Mouse (Mus musculus) lung, postnatal 0 days (tissue): ENCODE measurements around the gene Miga1. TPM values are rescaled to one million over a fixed set of nuclear protein-coding genes. Genes with fewer than 3 reads are reported as not detected.
"Not testable (repeated sequence)": the region's sequence is repeated elsewhere in the genome, so short reads cannot be mapped to it uniquely, and the experiment has no call there.

Source experiments
- ATAC-seq: fragments of 200-750 bp; cut with Nextera tagmentation; 2 replicates; pipeline ENCODE4 v1.8.0; 2017; ENCODE audit warnings: moderate library complexity
- DNase-seq: peaks from one replicate; pipeline ENCODE4 v3.0.0-alpha.2; 2016; ENCODE audit warnings: low spot score
- H3K27ac ChIP-seq: fragments of 300-500 bp; sonication (generic); 2 replicates; pipeline ENCODE4 v1.5.1; 2014; ENCODE audit warnings: antibody characterized with exemption, mild to moderate bottlenecking, low read length, mixed read lengths
- H3K27me3 ChIP-seq: fragments of 300-500 bp; sonication (generic); replicated peaks from 2 replicates; pipeline ENCODE4 v1.6.1; 2014; ENCODE audit warnings: low read length, mixed read lengths; ENCODE audit not compliant: insufficient read depth
- H3K36me3 ChIP-seq: fragments of 300-500 bp; sonication (generic); 2 replicates; pipeline ENCODE4 v1.6.1; 2014; ENCODE audit warnings: low read length, mixed read lengths; ENCODE audit not compliant: insufficient read depth
- H3K4me1 ChIP-seq: fragments of 300-500 bp; sonication (generic); 2 replicates; pipeline ENCODE4 v1.6.1; 2014; ENCODE audit warnings: antibody characterized with exemption, low read depth, low read length, mixed read lengths; ENCODE audit not compliant: insufficient read depth
- H3K4me2 ChIP-seq: fragments of 300-500 bp; sonication (generic); replicated peaks from 2 replicates; pipeline ENCODE4 v1.6.1; 2014; ENCODE audit warnings: low read depth, mild to moderate bottlenecking, low read length, moderate library complexity, mixed read lengths
- H3K4me3 ChIP-seq: fragments of 300-500 bp; sonication (generic); 2 replicates; pipeline ENCODE4 v1.5.1; 2014; ENCODE audit warnings: low read depth, low read length
- H3K9ac ChIP-seq: fragments of 300-500 bp; sonication (generic); replicated peaks from 2 replicates; pipeline ENCODE4 v1.6.1; 2014; ENCODE audit warnings: low read depth, mild to moderate bottlenecking
- H3K9me3 ChIP-seq: fragments of 300-500 bp; sonication (generic); 2 replicates; pipeline ENCODE4 v1.6.1; 2016; ENCODE audit warnings: low read length, mixed read lengths
- CTCF ChIP-seq: IDR thresholded peaks from 2 replicates; pipeline ENCODE4 v1.5.1; 2016; ENCODE audit warnings: antibody characterized with exemption, mild to moderate bottlenecking
- EP300 ChIP-seq: IDR thresholded peaks from 2 replicates; pipeline ENCODE4 v1.6.1; 2016; ENCODE audit warnings: antibody characterized with exemption, mild to moderate bottlenecking, control low read depth
- WGBS: fragments of 180-500 bp; shearing (Covaris S2); extraction: QIAGEN DNeasy Blood & Tissue Kit; methylation state at CpG from one replicate; pipeline ENCODE4 v1.1.7; 2014; 5-methylcytosine and 5-hydroxymethylcytosine counted together
- polyA plus RNA-seq: library from polyadenylated mRNA; unstranded; fragments of >200 nt; fragmentation: Nextera tagmentation; extraction: Ambion mirVana; gene quantifications from 2 replicates; pipeline ENCODE4 v1.2.1, GENCODE M21; 2015

Gene Miga1
- polyA plus RNA-seq, 1 experiment from 2014 or later, result 10.0 TPM

- H3K9ac ChIP-seq, result no peak overlapping the region
- 87% methylated on average over 15 of the region's 15 CpGs for WGBS
- no peak overlapping the region for H3K4me3 ChIP-seq
- TF ChIP-seq CTCF (no peak), EP300 (no peak)
- H3K4me2 ChIP-seq, result no peak overlapping the region
- H3K36me3 ChIP-seq, result no peaks in the 10 kb centered on the region
- no peaks in the 10 kb centered on the region for H3K27me3 ChIP-seq
- ATAC-seq (no peak), DNase-seq (no peak)
- H3K4me1 ChIP-seq, result no peaks in the 10 kb centered on the region
- H3K27ac ChIP-seq, result no peak overlapping the region
- no peaks in the 10 kb centered on the region for H3K9me3 ChIP-seq
These were observed 7.5 kb downstream of the Miga1 start for GRCm38 (mm10) chr3:152332545-152333300.

DNA sequence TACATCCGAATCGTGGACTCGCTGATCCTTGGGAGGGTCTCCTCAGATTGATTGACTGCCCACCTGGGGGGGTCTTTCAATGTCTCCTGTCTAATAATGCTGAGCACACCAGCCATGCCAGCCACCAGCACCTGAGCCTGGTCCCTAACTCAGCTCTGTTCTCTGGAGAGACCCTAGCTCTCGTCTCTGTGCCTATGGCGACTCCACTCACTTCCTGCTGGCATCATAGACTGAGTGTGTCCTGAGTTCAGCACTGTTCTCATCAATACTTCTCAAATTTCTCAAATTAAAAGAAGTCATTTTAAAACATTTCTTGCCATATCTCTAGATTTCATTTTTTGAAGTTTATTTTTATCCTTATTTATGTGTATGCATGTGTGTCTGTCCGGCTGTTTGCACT, 8.1 kb downstream of the Miga1 start:
- Histone ChIP-seq H3K4me1 (no peaks in the 10 kb centered on the region), H3K27me3 (no peaks in the 10 kb centered on the region), H3K9ac (no peak overlapping the region), H3K36me3 (no peaks in the 10 kb centered on the region), H3K4me3 (no peak overlapping the region), H3K27ac (no peak overlapping the region), H3K9me3 (no peaks in the 10 kb centered on the region), H3K4me2 (no peak overlapping the region)
- TF ChIP-seq CTCF, result no peak
- no peak for TF ChIP-seq EP300
- ATAC-seq, result no peak
- 93% methylated on average over 6 of the region's 6 CpGs for WGBS
- DNase-seq, result no peak

DNA sequence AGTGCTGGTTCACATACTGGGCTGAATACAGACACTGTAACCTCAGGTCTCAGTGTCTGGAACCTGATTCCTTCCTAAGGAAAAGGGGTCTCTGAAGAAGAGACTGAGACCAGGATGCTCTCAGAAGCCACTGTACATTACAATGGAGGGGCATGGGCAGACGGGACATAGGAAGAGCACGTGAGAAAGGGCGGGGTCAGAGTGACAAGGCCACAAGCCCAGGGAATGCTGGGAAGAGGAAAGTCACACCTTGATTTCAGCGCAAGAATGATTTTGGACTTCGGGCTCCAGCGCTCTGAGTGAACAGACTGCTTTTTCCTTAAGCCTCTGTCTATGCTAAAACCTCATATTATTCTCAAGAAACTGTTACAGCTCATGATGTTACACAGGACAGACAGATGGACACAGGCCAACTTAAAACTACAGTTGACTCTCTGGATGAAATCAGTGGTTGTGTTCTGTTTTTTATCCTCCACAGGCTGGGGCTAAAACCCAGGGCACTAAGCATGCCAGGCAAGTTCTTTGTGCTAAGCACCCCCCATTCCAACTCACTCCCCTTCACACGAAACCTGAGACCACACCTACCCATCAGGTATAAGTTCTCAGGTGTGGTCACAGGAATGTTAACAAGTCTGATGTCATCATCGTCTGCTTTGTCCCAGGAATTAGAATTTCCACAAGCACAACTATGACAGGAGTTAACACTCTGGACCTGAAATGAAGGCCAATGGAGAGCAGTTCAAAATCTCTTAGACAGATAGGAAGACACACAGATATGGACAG, 18.3 kb downstream of the Miga1 start:
- Histone ChIP-seq H3K27ac (peak overlapping the region; percentile 35), H3K4me3 (no peak overlapping the region), H3K9ac (no peak overlapping the region), H3K36me3 (no peaks in the 10 kb centered on the region), H3K27me3 (no peaks in the 10 kb centered on the region), H3K9me3 (no peaks in the 10 kb centered on the region), H3K4me1 (no peaks in the 10 kb centered on the region), H3K4me2 (no peak overlapping the region)
- ATAC-seq (peak; percentile 92), DNase-seq (peak; percentile 82)
- TF ChIP-seq EP300, result peak; percentile 58; the same call in 1 of the 2 replicates
- no peak for TF ChIP-seq CTCF
- WGBS, result 82% methylated on average over 8 of the region's 8 CpGs

GRCm38 (mm10) chr3:152320972-152321645, 19.1 kb downstream of the Miga1 start:
- Histone ChIP-seq H3K4me1 (no peaks in the 10 kb centered on the region), H3K27me3 (no peaks in the 10 kb centered on the region), H3K4me2 (no peak overlapping the region), H3K4me3 (no peak overlapping the region), H3K9me3 (no peaks in the 10 kb centered on the region), H3K9ac (no peak overlapping the region), H3K27ac (0 out of 2 replicates have a peak overlapping the region, but pooled peaks have one; percentile 35), H3K36me3 (no peaks in the 10 kb centered on the region)
- TF ChIP-seq CTCF (peak; percentile 26; the same call in 1 of the 2 replicates), EP300 (no peak)
- WGBS, result 88% methylated on average over 10 of the region's 10 CpGs
- DNase-seq, result no peak
- ATAC-seq, result no peak

DNA sequence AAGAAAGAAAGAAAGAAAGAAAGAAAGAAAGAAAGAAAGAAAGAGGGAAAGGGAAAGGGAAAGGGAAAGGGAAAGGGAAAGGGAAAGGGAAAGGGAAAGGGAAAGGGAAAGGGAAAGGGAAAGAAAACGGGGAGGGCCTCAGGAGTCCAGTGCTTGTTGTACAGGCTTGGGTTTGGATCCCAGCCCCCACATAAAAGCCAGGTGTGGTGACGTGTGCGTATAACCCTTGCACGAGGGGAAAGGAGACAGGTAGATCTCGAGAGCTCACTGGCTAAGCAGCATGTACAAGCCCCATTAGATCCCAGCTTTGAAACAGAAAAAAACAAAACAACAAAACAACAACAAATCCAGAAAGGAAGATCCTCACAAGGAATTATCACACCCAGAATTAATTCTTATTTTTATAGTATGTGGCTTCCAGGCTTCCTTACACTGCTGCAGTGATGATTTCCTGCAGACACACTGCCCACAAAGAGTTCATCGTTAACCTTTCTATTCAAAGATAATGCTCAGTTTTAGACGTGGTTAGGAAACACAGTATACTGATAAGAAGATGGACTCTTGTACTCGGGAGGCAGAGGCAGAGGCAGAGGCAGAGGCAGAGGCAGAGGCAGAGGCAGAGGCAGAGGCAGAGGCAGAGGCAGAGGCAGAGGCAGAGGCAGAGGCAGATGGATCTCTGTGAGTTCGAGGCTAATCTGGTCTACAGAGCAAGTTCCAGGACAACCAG, 23.6 kb downstream of the Miga1 start:
- H3K27me3 ChIP-seq, H3K4me2 ChIP-seq, ATAC-seq, H3K4me3 ChIP-seq, H3K9ac ChIP-seq, H3K27ac ChIP-seq, H3K4me1 ChIP-seq, H3K36me3 ChIP-seq, H3K9me3 ChIP-seq, DNase-seq: not testable (repeated sequence)
- 79% methylated on average over 9 of the region's 9 CpGs for WGBS
